Mouse (Mus musculus): ENCODE measurements around the gene Tnfrsf4.

GRCm38 (mm10) chr4:156058826-156059225 is 45.2 kb downstream of the Tnfrsf4 start:
- no peak for TF ChIP-seq CTCF (IDR thresholded peaks at IDR 0.05; ENCODE audit: low read depth, low read length)
- TF ChIP-seq POLR2A (IDR thresholded peaks at IDR 0.05; ENCODE audit: borderline replicate concordance, low read depth, low read length) = no peak
